Mouse (Mus musculus): ENCODE measurements around the gene Zfp266. TPM values are rescaled to one million over a fixed set of nuclear protein-coding genes. Genes with fewer than 3 reads are reported as not detected.

Zfp266 gene
- polyA plus RNA-seq, 1 experiment from 2014 or later, result 152 TPM

DNA sequence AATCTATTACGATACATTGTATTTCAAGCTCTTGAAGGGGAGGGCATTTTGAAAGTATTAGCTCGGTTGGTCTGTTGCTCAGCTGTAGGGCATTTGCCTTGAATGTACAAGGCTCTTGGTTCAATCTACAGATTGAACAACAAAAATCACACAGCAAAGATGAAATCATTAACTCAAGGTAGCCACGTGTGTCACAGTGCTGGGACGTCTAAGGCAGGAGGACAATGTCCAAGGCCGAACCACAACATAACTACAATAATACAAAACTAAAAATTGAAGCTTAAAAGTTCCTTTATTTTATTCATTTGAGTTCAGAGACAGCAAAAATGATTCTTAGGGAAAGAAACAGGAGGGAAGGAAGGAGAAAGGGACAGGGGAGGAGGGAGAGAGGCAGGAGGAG lies 31.7 kb downstream of the Zfp266 start:
- Histone ChIP-seq H3K4me3 (no peak overlapping the region), H3K4me1 (peaks cover 29% of the 10 kb centered on the region), H3K36me3 (peaks cover 34% of the 10 kb centered on the region), H3K9ac (no peak overlapping the region), H3K27ac (no peak overlapping the region), H3K4me2 (replicated peaks) (no peak overlapping the region), H3K27me3 (no peaks in the 10 kb centered on the region), H3K9me3 (no peaks in the 10 kb centered on the region)
- 90% methylated on average over 5 of the region's 5 CpGs for WGBS
- no peak for ATAC-seq (ENCODE audit: low FRiP score, low read depth)

DNA sequence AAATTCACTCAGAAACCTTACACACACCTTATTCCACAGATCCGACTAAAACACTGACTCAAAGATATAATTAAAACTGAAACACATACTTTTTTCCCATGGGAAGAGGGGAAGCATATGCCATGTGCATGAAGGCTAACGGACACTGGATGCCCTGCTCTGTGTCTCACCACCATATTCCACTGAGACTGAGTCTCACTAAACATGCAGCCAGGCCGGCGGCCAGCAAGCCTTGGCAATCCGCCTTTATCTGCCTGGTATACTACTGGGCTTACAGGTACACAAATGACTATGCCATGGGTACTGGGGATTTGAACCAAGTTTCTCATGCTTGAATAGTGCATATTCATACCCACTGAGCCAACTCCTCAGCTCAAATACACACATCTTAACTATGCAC lies 41.8 kb downstream of the Zfp266 start:
- Histone ChIP-seq H3K4me1 (no peaks in the 10 kb centered on the region), H3K9ac (no peak overlapping the region), H3K4me3 (no peak overlapping the region), H3K27me3 (no peaks in the 10 kb centered on the region), H3K9me3 (no peaks in the 10 kb centered on the region), H3K4me2 (replicated peaks) (no peak overlapping the region), H3K36me3 (peaks cover 64% of the 10 kb centered on the region), H3K27ac (no peak overlapping the region)
- 90% methylated on average over 5 of the region's 5 CpGs for WGBS
- ATAC-seq (ENCODE audit: low FRiP score, low read depth), result no peak

DNA sequence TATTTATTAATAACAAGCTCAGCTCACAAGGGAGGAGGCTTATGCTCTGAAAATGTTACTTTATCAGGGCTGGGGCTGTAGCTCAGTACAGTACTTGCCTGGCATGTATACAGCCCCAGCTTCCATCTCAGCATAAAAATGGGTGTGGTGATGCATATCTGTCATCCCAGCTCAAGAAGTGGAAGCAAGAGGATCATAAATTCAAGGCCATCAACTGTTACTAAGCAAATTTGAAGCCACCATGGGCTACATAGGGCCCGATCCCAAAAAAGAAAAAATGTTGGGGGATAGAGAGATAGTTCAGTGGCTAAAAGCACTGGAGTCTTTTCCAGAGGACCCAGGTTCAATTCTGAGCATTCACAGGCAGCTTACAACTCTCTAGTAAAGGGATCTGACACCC lies 44.6 kb downstream of the Zfp266 start:
- Histone ChIP-seq H3K4me3 (no peak overlapping the region), H3K4me2 (replicated peaks) (no peak overlapping the region), H3K4me1 (no peaks in the 10 kb centered on the region), H3K27me3 (no peaks in the 10 kb centered on the region), H3K36me3 (peaks cover 67% of the 10 kb centered on the region), H3K9me3 (no peaks in the 10 kb centered on the region), H3K27ac (no peak overlapping the region), H3K9ac (no peak overlapping the region)
- WGBS, result 94% methylated on average over 1 of the region's 1 CpGs
- ATAC-seq (ENCODE audit: low FRiP score, low read depth), result no peak

DNA sequence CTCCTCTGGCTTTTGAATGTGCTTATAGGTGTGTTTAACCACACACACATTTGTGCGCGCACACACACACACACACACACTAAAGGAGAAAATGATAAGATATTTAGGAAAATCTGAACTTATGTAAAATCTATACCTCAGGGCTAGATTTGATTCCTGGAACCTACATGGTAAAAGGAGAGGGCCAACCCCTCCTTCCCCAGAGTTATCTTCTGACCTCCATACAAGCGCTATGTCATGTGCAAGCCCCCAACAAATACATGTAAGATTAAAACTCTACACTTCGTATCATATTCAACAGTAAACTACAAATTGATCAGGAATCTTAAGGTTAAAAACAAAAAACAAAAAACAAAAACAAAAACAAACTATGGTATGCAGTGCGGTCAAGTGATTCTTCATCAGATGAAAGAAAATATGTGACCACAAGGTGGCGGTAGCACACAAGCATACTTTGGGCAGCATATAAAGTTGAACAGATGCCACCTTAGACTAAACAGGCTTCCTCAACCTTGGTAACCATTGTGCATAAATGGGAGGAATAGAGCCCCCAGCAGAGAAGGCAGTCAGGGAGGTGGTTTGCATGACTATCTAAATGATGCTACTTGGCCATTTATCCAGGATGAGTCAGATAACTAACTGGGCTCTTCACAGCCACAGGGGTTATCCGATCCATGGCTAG lies 54.3 kb downstream of the Zfp266 start:
- 0 out of 2 replicates have a peak, but pooled peaks cover 3% of the 10 kb centered on the region for H3K27me3 ChIP-seq
- ATAC-seq (ENCODE audit: low FRiP score, low read depth), result no peak
- H3K27ac ChIP-seq, result no peak overlapping the region
- H3K4me1 ChIP-seq, result no peaks in the 10 kb centered on the region
- H3K9ac ChIP-seq, result no peak overlapping the region
- H3K4me2 ChIP-seq (replicated peaks), result no peak overlapping the region
- no peak overlapping the region for H3K4me3 ChIP-seq
- peaks cover 32% of the 10 kb centered on the region for H3K36me3 ChIP-seq
- 56% methylated on average over 7 of the region's 7 CpGs for whole genome bisulfite sequencing
- H3K9me3 ChIP-seq, result peaks cover 21% of the 10 kb centered on the region

DNA sequence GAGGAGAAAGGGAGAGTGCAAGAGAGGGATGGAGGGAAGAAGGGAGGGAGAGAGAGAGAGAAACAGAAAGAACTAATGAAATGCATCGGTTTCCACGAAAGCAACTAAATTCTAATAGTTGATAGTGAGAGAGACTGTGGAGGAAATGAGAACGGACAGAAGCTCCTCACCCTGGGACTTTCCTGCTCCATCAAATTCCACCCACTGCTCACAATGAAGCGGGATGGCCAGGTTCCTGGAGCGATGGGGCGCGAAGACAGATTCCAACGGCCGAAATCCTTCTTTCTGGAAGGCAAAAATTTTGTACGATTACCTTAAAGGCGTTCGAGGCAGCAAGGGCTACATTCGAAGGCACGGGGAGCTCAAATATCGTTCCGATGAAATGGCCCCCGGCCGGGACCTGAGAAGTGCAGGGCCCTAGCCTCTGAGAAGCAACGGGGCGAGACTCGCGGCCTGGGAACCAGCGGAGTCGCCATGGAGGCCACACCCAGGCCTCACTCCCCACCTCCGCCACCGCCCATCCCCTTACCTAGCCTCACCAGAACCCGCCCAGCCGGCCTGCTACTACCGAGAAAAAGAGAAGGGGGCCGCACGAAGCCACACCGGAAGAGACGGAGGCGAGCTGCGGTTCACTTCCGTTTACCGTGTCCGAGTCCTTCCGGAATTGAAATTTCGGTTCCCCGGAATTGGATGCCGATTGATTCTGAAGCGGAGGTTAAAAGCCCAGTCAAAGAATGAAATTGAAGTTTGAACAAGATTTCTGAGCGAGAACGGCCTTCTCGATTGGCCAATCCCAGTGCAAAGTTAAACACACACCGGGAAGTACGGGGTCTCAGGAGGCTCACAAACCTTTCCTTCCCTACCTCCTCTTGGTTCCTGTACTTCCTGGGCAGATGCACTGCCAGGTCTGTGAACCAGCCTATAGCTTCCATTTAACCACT lies 61.6 kb downstream of the Zfp266 start, which contains the start of gene Zfp26:
Zfp26 (minus strand) TSS at position 786 of the 941 bp plus-strand sequence.
- peaks cover 16% of the 10 kb centered on the region for H3K4me1 ChIP-seq
- H3K4me3 ChIP-seq, result peak within 1 kb of the TSS; percentile 68
- H3K27ac ChIP-seq, result peak within 1 kb of the TSS; percentile 89
- peaks cover 26% of the 10 kb centered on the region for H3K36me3 ChIP-seq
- H3K27me3 ChIP-seq, result no peaks in the 10 kb centered on the region
- no peaks in the 10 kb centered on the region for H3K9me3 ChIP-seq
- peak within 1 kb of the TSS; percentile 81 for H3K4me2 ChIP-seq (replicated peaks)
- peak; percentile 92 for ATAC-seq (ENCODE audit: low FRiP score, low read depth)
- under 1% methylated on average over 48 of the region's 48 CpGs for WGBS
- H3K9ac ChIP-seq, result peak within 1 kb of the TSS; percentile 85

DNA sequence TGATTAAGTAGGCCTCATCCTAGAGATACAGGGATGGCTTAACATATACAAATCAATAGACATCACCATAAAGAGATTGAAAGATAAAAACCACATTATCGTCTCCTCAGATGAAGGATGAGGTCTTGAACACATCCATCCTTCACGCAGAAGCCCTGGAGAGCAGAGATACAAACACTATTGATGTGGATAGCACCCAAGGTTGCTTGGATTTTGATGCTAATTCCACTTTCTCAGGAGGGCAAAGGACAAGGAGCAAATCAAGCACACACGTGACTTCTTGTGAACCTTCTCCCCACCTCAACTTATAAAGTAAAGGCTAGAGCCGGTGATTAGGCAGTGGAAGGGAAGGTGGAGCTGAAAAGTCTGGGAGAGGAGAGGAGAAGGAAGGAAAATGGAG lies 67.6 kb downstream of the Zfp266 start:
- Histone ChIP-seq H3K36me3 (peaks cover 58% of the 10 kb centered on the region), H3K4me3 (no peak overlapping the region), H3K27ac (no peak overlapping the region), H3K9me3 (no peaks in the 10 kb centered on the region), H3K4me2 (replicated peaks) (no peak overlapping the region), H3K4me1 (peaks cover 8% of the 10 kb centered on the region), H3K9ac (no peak overlapping the region), H3K27me3 (no peaks in the 10 kb centered on the region)
- WGBS, result 92% methylated on average over 4 of the region's 4 CpGs
- no peak for ATAC-seq (ENCODE audit: low FRiP score, low read depth)

DNA sequence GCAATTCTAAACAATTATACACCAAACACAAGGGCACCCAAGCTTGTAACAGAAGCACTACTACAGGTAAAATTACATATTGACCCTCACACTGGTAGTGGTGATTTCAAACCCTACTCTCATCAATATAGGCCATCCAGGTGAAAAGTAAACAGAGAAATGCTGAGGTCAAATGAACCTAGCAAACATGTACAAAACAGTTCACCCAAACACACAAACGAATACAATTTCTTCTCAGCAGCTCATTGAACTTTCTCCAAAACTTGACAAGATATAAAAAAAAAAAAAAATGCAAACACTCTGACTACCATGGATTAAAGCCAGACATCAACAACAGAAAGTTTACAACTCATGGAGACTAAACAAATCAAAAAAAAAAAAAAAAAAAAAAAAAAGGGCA lies 69.7 kb downstream of the Zfp266 start:
- Histone ChIP-seq H3K27ac (no peak overlapping the region), H3K4me1 (no peaks in the 10 kb centered on the region), H3K9me3 (no peaks in the 10 kb centered on the region), H3K4me2 (replicated peaks) (no peak overlapping the region), H3K27me3 (no peaks in the 10 kb centered on the region), H3K4me3 (no peak overlapping the region), H3K9ac (no peak overlapping the region), H3K36me3 (peaks cover 55% of the 10 kb centered on the region)
- ATAC-seq (ENCODE audit: low FRiP score, low read depth), result no peak
- 98% methylated on average over 1 of the region's 1 CpGs for WGBS

Other genes starting within 250 kb of the Zfp266 start
- gene Olfr39, start 239.1 kb downstream of the Zfp266 start, polyA plus RNA-seq (2015; fragmentation: Nextera tagmentation; extraction: Ambion mirVana), result not detected in 2 replicates
- not detected in 2 replicates for gene Olfr873, start 222.9 kb downstream of the Zfp266 start, polyA plus RNA-seq (2015; fragmentation: Nextera tagmentation; extraction: Ambion mirVana)
- 0.09 TPM in 1 of 2 replicates, not detected in the other for gene Olfr18, start 185.3 kb downstream of the Zfp266 start, polyA plus RNA-seq (2015; fragmentation: Nextera tagmentation; extraction: Ambion mirVana)
- 34.5 and 38.7 TPM in 2 replicates for gene Zfp560, start 136.2 kb downstream of the Zfp266 start, polyA plus RNA-seq (2015; fragmentation: Nextera tagmentation; extraction: Ambion mirVana)
- gene Zfp26, start 61.3 kb downstream of the Zfp266 start, polyA plus RNA-seq (2015; fragmentation: Nextera tagmentation; extraction: Ambion mirVana), result 20.3 TPM in 2 replicates
- 18.6 and 23.3 TPM in 2 replicates for gene Zfp426, start 28.7 kb downstream of the Zfp266 start, polyA plus RNA-seq (2015; fragmentation: Nextera tagmentation; extraction: Ambion mirVana)
- gene Zfp846, start 59.9 kb upstream of the Zfp266 start, polyA plus RNA-seq (2015; fragmentation: Nextera tagmentation; extraction: Ambion mirVana), result 25.2 and 28.3 TPM in 2 replicates
- 375 and 411 TPM in 2 replicates for gene Ubl5, start 121.5 kb upstream of the Zfp266 start, polyA plus RNA-seq (2015; fragmentation: Nextera tagmentation; extraction: Ambion mirVana)
- 21.3 and 21.5 TPM in 2 replicates for gene Fbxl12, start 123.3 kb upstream of the Zfp266 start, polyA plus RNA-seq (2015; fragmentation: Nextera tagmentation; extraction: Ambion mirVana)
- 49.9 and 50.5 TPM in 2 replicates for gene Pin1, start 130.7 kb upstream of the Zfp266 start, polyA plus RNA-seq (2015; fragmentation: Nextera tagmentation; extraction: Ambion mirVana)
- 4.9 and 5.7 TPM in 2 replicates for gene Olfm2, start 224.9 kb upstream of the Zfp266 start, polyA plus RNA-seq (2015; fragmentation: Nextera tagmentation; extraction: Ambion mirVana)

All from limb, embryonic 13.5 days (tissue).